Mouse (Mus musculus): ENCODE data around the gene Tha1. TPM values are rescaled to one million over a fixed set of nuclear protein-coding genes. Genes with fewer than 3 reads are reported as not detected.
A peak's percentile ranks its signal among the peaks of the same experiment; 100 is the strongest.

Gene Tha1
- total RNA-seq, 2 experiments from 2014 or later = 3.6 to 4.3 TPM

GRCm38 (mm10) chr11:117882208-117882607, 8.9 kb upstream of the Tha1 start:
- no peak for DNase-seq (ENCODE audit: low spot score)

GRCm38 (mm10) chr11:117881787-117882186, 8.5 kb upstream of the Tha1 start:
- DNase-seq (ENCODE audit: low spot score) = no peak

- no peak for DNase-seq (ENCODE audit: low spot score)
These were observed 7.7 kb upstream of the Tha1 start for GRCm38 (mm10) chr11:117880977-117881358.

- no peak for DNase-seq (ENCODE audit: low spot score)
These were observed 7.2 kb upstream of the Tha1 start for GRCm38 (mm10) chr11:117880336-117880976.

- DNase-seq (ENCODE audit: low spot score) = no peak
These were observed 6.4 kb upstream of the Tha1 start for GRCm38 (mm10) chr11:117879676-117880075.

DNA sequence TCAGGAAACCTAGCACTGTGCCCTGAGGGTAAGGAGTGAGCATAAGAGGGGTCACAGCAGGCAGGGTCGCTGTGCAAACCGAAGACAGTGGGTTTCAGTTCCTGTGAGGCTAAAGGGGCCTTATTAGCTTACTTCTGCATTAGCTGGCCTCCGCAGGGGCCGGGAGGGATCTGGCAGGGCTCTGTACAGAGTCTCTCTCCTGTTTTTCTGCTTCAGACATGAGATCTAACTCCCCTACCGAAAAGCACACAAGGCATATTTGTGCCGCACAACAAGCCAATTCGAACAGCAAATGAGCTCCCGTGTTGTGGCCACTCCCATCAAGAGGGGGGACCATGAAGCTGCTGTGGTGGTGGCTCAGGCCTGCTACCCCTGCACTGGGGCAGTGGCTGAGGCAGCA, 5.6 kb upstream of the Tha1 start:
- DNase-seq (ENCODE audit: low spot score) = no peak

GRCm38 (mm10) chr11:117877917-117878745, 4.8 kb upstream of the Tha1 start:
- peak; percentile 21 for DNase-seq (ENCODE audit: low spot score)

- no peak for DNase-seq (ENCODE audit: low spot score)
These were observed 2.4 kb upstream of the Tha1 start for GRCm38 (mm10) chr11:117875681-117876080.

GRCm38 (mm10) chr11:117874419-117874818, 1.1 kb upstream of the Tha1 start:
- DNase-seq (ENCODE audit: low spot score) = no peak

DNA sequence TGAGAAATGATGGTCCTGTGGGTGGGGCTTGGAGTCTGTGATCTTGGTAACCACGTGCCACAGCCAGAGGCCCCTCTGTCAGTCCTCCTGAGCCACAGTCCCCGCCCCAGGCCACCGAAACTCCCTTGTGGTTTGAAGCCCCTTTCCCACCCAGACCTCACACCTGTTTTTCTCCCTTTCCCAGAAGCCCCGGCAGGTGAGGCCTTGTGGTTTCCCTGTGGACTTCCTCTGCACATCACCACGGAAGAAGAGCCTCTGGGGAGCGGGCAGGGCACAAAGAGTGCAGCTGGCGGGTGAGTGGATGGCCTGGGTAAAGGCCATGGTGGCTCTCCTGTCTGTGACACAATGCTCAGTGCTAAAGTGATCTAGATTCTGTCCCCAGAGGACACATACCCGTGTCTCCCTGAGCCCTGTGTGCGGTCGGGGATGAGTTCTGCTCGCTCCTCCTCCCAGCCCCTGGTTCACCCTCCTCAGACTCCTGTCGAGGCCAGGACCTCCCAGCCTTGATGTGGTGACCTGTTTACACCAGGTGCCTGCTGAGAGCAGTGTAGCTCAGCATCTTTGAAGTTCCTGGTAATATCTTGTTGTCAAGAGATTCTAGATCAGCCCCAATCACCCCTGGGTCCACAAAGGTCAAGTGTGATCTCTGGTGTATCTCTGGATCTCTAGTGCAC, 1.2 kb downstream of the Tha1 start:
- DNase-seq (ENCODE audit: low spot score) = no peak

DNA sequence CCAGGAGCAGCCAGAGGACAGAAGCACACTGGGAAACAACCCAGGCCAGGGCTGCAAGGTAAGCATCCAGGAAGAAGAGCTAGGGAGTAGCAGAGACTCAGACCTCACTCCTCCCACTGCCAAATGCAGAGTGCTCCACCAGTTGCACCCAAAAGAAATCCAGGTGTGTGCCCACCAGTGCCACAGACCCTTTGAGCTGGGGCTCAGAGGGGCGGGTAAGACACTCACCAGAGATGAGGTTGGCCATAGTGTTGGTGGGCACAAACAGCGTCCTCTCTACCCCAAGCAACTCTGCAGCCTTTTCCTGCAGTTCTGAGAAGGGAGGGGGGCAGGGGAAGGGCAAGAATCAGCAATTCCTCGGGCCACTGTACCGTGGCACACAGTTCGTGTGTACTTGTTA, 1.9 kb downstream of the Tha1 start:
- no peak for DNase-seq (ENCODE audit: low spot score)

- DNase-seq (ENCODE audit: low spot score) = peak; percentile 78
These were observed 2.5 kb downstream of the Tha1 start for GRCm38 (mm10) chr11:117870688-117871365.

DNA sequence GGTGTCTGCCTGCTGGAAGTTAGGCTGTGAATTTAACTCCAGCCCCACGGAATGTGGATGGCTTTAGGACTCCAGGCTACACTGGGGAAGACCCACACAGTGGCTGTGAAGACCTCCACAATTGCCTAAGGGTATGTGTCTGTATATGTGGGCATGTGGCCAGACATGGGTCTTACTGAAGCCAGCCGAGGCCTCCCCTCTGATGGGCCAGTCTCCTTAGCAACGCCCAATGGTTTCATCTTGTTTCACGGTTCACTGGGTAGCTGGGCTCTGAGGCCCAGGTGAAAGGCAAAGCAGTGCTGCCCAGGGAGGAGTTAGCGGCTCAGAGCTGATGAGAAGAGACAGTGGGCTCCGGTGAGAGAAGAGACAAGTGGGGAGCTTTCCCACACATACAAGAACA, 7.3 kb downstream of the Tha1 start:
- DNase-seq (ENCODE audit: low spot score) = no peak

GRCm38 (mm10) chr11:117864805-117865204, 8.5 kb downstream of the Tha1 start:
- no peak for DNase-seq (ENCODE audit: low spot score)

DNA sequence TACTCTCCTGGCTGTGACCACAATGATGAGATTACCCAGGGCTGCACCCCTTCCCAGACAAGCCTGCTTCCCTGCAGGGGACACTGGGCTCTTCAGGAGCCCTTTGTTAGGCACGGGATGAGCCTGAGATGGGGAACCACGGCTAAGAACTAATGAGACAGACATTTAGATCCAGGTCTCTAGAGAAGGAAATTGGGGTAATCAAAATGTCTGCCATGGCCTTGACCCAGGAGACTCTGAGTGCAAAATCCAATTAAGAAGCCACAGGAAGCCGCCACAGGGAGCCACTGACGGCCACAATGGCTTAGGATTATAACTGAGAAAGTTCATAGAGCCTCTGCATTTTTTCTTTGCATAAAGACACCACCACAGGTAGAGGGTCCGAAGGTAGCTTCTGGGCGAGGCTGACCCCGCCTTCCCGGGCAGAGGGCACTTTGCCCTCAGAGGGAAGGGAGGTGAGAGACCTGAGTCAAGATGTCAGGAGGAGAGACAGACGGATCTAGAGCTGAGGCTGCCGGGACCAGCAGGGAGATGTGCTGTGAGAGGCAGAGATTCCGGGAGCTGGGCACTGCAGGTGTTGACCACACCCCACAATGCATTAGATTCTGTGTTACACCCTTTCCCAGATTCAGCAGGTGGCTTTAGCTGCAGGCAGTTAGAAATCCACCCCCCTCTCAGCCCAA, 10.0 kb downstream of the Tha1 start:
- DNase-seq (ENCODE audit: low spot score) = no peak

DNA sequence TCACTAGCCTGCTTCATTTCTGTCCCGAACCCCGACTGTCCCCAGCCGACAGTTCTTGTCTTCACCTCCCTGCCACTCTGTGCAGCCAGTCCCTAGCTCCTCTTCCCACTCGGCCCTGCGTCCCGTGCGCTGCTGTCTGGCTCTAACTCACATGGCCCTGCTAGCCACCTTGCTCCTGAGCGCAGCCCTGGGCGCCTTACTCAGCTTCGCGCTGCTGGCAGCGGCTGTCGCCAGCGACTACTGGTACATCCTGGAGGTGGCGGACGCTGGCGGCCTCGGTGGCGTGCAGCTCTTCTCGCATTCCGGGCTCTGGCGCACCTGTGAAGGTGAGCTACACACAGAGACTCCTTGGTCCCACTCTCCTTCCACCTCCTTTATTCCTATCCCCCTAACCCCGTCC, 12.7 kb downstream of the Tha1 start, which contains the start of gene Tmem235:
TSS of gene Tmem235 (plus strand) at position 152 of the 400 bp plus-strand sequence.
- no peak for DNase-seq (ENCODE audit: low spot score)

DNA sequence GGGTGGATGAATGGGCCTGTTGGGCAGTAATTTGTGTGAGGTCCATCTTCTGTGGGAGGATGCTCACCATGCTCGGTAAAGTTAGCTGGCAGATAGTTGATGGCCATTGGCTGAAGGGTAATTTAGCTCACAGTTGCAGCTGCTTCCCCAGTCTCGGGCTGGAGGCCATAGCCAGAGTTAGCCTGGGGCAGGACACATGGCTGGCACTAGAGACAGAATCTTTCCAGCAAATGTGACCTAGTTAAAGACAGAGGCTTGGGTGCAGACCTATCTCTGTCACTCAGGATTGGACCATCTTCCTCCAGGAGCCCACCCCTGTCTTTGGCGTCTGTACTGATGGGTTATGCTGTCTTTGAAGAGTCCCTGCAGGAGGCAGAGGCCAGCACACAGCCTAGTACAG, 14.9 kb downstream of the Tha1 start:
- DNase-seq (ENCODE audit: low spot score) = no peak

GRCm38 (mm10) chr11:117857462-117857861, 15.8 kb downstream of the Tha1 start:
- no peak for DNase-seq (ENCODE audit: low spot score)

GRCm38 (mm10) chr11:117855975-117856374, 17.3 kb downstream of the Tha1 start:
- no peak for DNase-seq (ENCODE audit: low spot score)

- DNase-seq (ENCODE audit: low spot score) = no peak
These were observed 17.9 kb downstream of the Tha1 start for GRCm38 (mm10) chr11:117855360-117855759.

DNA sequence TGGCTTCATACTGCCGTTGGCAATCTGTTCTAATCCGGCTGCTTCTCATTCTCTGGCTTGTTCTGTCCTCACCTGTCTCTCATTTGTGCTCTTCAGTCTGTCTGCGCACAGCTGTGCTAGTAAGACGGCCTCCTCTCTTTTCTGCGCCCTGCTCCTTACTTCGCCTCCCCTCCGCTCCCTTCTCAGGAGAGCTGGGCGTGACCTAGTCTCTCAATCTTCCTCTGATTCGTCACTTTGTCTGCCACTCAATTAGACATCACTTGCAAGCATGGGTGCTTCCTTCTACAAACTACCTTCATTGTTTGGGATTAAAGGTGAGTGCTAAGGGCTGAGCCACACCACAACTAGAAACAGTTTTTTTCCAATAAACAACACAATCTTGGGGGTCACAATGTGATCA, 19.0 kb downstream of the Tha1 start:
- DNase-seq (ENCODE audit: low spot score) = no peak
